Mouse (Mus musculus): Measurements from ENCODE around the gene Rgsl1. TPM values are rescaled to one million over a fixed set of nuclear protein-coding genes. Genes with fewer than 3 reads are reported as not detected.
A peak's percentile ranks its signal among the peaks of the same experiment; 100 is the strongest.
"Not testable (repeated sequence)": the region's sequence is repeated elsewhere in the genome, so short reads cannot be mapped to it uniquely, and the experiment has no call there.

Gene Rgsl1
- total RNA-seq, 2 experiments from 2014 or later: 1.7 to 2.6 TPM

DNA sequence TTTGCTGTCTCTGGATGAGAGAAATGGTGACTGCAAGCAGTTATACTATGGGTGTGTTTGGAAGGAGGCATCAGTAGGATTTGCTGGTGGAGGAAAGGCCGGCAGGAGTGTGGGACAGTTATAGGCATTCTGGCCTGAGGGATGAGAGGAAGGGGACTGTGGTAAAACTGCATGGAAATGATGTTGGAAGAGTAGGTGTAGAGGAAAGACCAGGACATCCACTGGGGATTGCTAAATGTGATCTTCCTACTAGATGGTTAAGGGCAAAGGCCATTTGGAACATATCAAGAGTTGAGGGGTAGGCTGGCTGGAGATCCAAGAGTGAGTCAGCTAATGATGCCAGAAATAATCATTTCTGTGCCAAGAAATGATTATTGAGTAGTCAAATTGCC, 73.2 kb downstream of the Rgsl1 start:
- no peak for TF ChIP-seq CTCF (IDR thresholded peaks at IDR 0.05)
- intact Hi-C loops (cut with DNase I): no loop called here
- Histone ChIP-seq H3K4me3 (no peak overlapping the region), H3K27ac (no peak overlapping the region)
- no peak for DNase-seq (ENCODE audit: extremely low spot score in 1 of 2, low spot score in 2 of 2)

DNA sequence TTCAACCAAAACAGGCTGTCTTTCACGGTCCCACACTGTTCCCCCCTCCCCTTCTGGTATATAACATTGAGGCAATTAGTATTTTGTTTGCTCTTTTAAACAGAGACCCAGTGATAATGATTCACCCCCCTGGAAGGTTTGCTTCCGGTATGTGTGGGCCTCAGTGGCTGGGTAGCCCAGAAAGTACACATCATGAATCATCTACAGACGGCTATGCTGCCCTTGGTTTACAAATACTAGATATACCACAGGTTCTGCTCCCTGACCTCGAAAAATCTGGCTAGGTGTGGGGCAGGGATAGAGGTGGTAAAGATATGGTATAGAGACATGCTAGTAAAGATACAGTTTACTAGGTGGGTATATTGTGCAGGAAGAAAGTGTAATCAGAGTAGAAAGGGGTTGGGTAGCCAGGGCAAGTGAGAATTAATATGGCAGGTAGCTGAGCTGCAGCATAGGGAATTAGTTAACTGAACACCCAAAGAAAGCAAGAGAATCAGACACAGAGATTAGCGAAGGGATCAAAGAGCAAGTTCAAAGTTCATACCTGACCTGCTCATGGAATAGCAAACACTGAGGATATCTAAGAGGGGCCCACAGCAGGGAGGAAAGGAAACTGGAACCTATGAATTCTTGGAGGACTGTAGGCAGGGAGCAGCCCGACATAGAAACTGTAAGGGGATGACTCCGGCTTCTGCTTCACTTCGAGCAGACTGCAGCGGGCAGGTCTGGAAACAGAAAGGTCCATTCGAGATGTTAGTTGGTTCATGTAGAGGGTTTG, 73.8 kb downstream of the Rgsl1 start:
- DNase-seq (ENCODE audit: extremely low spot score in 1 of 2, low spot score in 2 of 2): no peak
- Histone ChIP-seq H3K4me3 (no peak overlapping the region), H3K27ac (no peak overlapping the region)
- intact Hi-C loops (cut with DNase I): no loop called here
- TF ChIP-seq CTCF (IDR thresholded peaks at IDR 0.05): no peak

DNA sequence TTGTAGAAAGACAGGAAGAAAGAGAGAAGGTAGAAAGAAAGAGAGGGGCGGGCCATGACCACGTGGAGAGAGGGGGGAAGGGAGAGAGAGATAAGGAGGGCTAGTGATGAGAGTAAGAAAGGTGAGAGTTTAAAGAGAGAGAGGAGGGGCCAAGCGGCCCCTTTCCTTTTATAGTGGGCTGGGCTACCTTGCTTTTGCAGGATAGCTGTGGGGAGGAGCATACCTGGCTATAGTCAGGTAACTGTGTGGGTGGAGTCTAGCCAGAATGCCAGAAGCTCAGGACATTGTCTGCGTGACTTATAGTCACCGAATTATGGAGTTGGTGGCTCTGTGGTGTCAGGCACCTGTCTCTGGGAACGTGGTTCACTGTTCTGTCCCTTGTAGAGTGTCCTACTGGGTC, 74.4 kb downstream of the Rgsl1 start:
- H3K27ac ChIP-seq; intact Hi-C loops (cut with DNase I): not testable (repeated sequence)

DNA sequence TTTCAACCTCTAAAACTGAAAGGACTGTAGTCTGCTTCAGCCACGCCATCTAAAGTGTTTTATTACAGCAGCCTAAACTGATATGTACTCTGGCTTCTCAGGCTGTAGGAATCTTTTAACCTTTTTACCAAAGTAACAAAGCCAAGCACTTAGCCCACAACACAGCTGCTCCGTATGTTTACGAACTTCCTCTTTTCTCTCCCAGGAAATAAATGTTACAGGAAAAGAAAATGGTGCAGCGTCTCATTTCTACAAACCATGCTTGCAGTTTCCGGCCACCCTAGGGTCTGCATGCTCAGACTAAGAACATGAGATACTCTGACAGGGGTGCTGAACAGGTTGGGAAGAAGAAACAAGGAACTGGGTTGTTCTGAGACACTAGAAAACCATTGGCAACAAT, 75.5 kb downstream of the Rgsl1 start:
- intact Hi-C loops (cut with DNase I): no loop called here
- H3K4me3 ChIP-seq: no peak overlapping the region

More for the DNA sequence above, 74.4 kb downstream of the Rgsl1 start:
- not testable (repeated sequence) for H3K4me3 ChIP-seq; DNase-seq (ENCODE audit: extremely low spot score in 1 of 2, low spot score in 2 of 2)

DNA sequence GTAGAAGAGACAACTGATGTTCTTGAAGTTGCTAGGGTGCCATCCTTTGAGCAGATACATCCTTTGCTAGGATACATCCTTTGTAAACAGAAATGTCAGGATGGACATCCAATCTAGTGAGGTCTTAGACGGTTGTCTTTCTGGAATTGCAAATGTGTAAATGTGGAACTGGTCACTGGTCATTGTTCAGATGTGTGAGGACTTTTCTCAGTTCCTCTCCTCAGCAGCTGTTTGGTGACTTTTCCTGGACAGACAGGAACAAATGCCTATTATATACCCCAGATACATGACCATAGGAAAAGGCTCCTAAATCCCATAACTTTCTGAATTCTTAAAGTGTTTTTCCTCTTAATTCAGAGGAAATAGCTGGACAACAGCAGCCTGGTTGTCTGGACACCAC, 76.7 kb downstream of the Rgsl1 start:
- no peak for DNase-seq (ENCODE audit: extremely low spot score in 1 of 2, low spot score in 2 of 2)
- no peak for TF ChIP-seq CTCF (IDR thresholded peaks at IDR 0.05)
- intact Hi-C loops (cut with DNase I): no loop called here
- Histone ChIP-seq H3K4me3 (no peak overlapping the region), H3K27ac (no peak overlapping the region)

More for the DNA sequence above, 75.5 kb downstream of the Rgsl1 start:
- no peak for TF ChIP-seq CTCF (IDR thresholded peaks at IDR 0.05)
- H3K27ac ChIP-seq: no peak overlapping the region
- no peak for DNase-seq (ENCODE audit: extremely low spot score in 1 of 2, low spot score in 2 of 2)

DNA sequence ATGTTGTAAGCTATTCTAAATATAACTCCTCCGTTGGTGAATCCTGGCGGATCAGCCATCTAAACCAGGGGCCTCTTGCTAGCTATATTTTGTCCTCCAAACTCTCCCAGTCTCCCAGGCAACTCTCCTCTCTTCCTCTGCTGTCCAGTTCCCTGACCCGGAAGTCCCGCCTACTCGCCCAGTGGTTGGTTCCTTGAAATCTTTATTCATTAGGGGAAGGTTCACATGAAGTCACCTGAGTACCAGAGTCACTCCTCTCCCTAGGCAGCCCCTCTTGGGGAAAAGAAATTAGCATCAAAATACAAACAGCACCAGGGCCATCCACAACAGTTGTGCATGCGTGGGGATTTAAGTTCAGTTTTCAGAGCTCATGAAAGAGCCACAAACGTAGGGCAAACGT, 77.6 kb downstream of the Rgsl1 start:
- intact Hi-C loops (cut with DNase I): no loop called here
- DNase-seq (ENCODE audit: extremely low spot score in 1 of 2, low spot score in 2 of 2): no peak
- Histone ChIP-seq H3K27ac (no peak overlapping the region), H3K4me3 (no peak overlapping the region)
- no peak for TF ChIP-seq CTCF (IDR thresholded peaks at IDR 0.05)

DNA sequence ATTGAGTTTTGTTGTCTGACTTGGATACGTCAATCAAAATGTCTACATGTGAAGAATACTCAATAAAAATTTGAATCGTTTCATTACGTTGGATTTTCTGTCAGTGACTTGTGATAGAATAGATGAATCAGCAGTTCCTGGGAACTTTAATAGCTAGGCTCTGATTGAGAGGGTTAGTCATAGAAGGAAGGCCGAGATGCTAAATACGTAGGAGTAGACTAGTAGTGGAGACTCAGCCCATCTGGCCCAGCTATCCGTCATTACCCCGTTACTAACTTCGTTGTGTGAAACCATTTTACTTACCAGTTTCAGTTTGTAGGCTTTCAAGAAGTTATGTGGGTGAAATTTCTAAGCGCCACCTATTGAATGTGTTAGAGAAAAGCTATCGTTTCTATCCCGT, 79.8 kb downstream of the Rgsl1 start:
- no peak; the same call in 1 of the 2 replicates for TF ChIP-seq CTCF (IDR thresholded peaks at IDR 0.05)
- no peak for DNase-seq (ENCODE audit: extremely low spot score in 1 of 2, low spot score in 2 of 2)
- Histone ChIP-seq H3K4me3 (no peak overlapping the region), H3K27ac (no peak overlapping the region)
- intact Hi-C loops (cut with DNase I): no loop called here

DNA sequence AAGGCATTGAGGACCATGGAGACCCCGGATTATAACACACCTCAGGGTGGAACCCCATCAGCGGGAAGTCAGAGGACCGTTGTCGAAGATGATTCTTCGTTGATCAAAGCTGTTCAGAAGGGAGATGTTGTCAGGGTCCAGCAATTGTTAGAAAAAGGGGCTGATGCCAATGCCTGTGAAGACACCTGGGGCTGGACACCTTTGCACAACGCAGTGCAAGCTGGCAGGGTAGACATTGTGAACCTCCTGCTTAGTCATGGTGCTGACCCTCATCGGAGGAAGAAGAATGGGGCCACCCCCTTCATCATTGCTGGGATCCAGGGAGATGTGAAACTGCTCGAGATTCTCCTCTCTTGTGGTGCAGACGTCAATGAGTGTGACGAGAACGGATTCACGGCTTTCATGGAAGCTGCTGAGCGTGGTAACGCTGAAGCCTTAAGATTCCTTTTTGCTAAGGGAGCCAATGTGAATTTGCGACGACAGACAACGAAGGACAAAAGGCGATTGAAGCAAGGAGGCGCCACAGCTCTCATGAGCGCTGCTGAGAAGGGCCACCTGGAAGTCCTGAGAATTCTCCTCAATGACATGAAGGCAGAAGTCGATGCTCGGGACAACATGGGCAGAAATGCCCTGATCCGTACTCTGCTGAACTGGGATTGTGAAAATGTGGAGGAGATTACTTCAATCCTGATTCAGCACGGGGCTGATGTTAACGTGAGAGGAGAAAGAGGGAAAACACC, 90.0 kb downstream of the Rgsl1 start:
- no peak for DNase-seq (ENCODE audit: extremely low spot score in 1 of 2, low spot score in 2 of 2)
- H3K4me3 ChIP-seq: no peak overlapping the region
- intact Hi-C loops (cut with DNase I): no loop called here
- no peak for TF ChIP-seq CTCF (IDR thresholded peaks at IDR 0.05)
- H3K27ac ChIP-seq: no peak overlapping the region

DNA sequence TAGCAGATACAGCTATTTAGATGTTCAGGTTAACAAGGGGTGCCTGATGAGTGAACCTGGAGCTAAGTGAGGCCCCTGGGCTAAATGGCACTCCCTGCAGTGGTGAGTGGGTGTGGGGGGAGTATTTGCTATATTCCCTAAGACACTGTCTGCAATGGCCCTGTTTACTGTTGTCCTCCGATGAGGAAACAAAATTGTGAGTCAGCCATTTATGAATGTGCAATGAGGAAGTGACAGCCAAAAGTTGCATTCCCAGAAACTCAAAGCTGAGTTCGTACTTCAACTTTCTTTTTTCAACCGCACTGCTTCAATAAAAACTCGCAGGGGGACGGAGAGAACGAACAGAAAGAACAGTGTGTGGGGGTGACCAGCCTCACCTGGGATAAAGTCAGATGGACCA, 91.4 kb downstream of the Rgsl1 start:
- intact Hi-C loops (cut with DNase I): no loop called here
- TF ChIP-seq CTCF (IDR thresholded peaks at IDR 0.05): no peak
- peak overlapping the region; percentile 54 for H3K4me3 ChIP-seq
- peak overlapping the region; percentile 60 for H3K27ac ChIP-seq
- no peak for DNase-seq (ENCODE audit: extremely low spot score in 1 of 2, low spot score in 2 of 2)

DNA sequence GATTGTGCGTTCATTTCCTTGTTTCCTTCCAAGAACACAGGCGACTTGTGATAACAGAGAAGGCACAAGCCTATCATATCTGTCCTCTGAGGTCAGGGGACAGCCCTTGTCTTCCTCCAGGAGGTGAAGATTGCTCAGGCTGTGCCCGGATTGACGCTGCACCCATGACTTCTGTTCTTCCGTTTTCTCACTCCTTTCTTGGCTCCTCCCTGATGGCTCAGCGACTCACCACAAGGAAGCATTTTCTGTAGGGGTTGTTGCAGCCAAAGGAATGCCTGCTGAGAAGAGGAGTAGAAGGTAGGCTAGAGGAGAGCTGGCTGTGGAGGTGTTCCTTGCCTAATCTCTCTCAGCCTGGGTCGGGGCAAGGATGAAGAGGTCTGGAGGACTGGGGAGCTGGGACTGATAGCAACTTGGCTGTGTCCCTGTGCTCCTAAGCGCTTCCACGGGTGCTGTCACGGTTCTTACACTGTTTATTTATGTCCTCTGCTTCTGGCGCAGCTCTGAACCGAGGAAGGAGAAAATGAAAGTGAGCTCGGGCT, 92.1 kb downstream of the Rgsl1 start:
- no peak for TF ChIP-seq CTCF (IDR thresholded peaks at IDR 0.05)
- DNase-seq (ENCODE audit: extremely low spot score in 1 of 2, low spot score in 2 of 2): peak in 1 of 2 experiments; percentile 44
- peak overlapping the region; percentile 60 for H3K27ac ChIP-seq
- intact Hi-C loops (cut with DNase I): no loop called here
- H3K4me3 ChIP-seq: peak overlapping the region; percentile 54

DNA sequence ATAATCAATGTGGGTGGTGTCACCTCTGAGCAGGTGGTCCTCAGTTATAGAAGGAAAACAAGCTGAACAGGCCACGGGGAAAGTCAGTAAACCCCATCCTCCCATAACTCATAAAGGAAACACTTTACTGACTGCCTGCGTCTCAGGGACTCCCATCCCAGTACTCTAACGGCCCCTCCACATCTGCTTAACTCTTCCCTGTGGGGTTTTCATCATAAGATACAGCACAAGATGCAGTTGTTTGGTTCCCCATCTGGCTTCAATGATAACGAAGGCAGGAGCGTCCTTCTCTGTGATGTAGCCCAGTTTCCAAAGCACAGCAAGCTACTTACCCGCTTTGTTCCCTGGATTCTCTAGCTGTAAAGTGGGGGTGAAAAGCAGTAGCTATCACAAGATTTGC, 93.9 kb downstream of the Rgsl1 start:
- Histone ChIP-seq H3K4me3 (no peak overlapping the region; the same call in 1 of the 2 replicates), H3K27ac (no peak overlapping the region)
- no peak for TF ChIP-seq CTCF (IDR thresholded peaks at IDR 0.05)
- no peak for DNase-seq (ENCODE audit: extremely low spot score in 1 of 2, low spot score in 2 of 2)
- intact Hi-C loops (cut with DNase I): no loop called here

DNA sequence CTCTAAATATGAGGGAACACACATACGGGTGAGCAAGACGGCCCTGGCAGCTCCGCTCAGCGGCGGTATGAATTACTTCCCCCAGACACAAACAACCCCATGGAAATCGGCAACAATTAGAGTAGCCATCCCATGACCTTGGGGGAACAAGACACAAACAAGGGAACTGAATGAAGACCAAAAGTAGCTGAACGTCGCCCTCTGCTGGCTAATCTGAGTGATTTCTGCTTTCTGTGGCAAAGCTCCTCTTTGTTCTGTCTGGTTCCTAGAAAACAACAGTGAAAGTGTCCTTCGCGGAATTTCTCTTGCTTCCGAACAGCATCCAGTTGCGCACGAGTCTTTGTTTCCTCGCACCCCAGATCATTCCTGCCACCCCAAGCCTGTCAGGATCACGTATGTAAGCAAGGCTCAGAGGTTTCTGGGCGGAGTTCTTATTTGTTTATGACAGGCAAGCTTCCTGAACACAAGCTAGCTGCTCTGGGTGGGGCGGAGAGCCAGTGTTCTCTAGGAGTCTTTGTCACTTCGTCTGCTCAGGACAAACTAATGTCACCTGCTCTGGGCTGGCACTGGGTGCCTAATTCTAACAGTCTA, 94.6 kb downstream of the Rgsl1 start, which contains the start of gene Rnasel:
Gene Rnasel, plus strand, starts transcription at position 216 of the 591 bp plus-strand sequence.
- H3K4me3 ChIP-seq: peak within 1 kb of the TSS; percentile 39
- intact Hi-C loops (cut with DNase I): loop anchor here (2.0 to 5.0 kb wide), 3 partner anchors 57 to 263 kb away; partner anchors contain the start of gene Dhx9
- H3K27ac ChIP-seq: 0 out of 2 replicates have a peak within 1 kb of the TSS, but pooled peaks have one; percentile 60
- peak; percentile 80 for TF ChIP-seq CTCF (IDR thresholded peaks at IDR 0.05)
- DNase-seq (ENCODE audit: extremely low spot score in 1 of 2, low spot score in 2 of 2): peak; percentile 58 to 60
